Mouse (Mus musculus): ENCODE results near the gene Naaladl1. TPM values are rescaled to one million over a fixed set of nuclear protein-coding genes. Genes with fewer than 3 reads are reported as not detected.

Gene Naaladl1
- total RNA-seq, 2 experiments from 2014 or later, result not detected

- intact Hi-C loops (cut with DNase I), result no loop called here
- DNase-seq (ENCODE audit: low spot score in 2 of 2), result peak; percentile 88 to 92
Measured at GRCm38 (mm10) chr19:6076564-6077393, 28.8 kb upstream of the Naaladl1 start, which contains the start of gene Vps51. TSS of gene Vps51 (minus strand) at chr19:6077231.

DNA sequence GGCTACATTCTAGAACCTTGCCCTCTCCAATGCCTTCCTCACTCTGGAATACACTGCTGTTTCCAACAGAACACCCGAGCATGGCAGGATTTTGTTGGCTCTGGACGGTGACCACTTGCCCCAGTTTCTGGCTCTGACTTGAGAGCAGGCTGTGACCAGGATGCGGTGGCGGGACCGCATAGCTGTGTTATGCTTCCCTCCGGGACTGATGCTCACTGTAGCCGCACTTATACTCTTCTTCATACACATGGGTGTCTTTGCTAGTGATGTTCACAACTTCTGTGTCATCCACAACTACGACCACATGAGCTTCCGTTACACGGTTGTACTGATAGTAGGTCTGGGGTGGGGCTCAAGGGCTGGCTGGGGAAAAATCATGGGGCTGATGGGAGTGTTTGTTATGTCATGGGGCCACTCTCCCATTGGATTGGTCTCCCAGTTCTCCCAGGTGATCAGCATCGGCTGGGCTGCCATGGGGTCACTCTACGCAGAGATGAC, 25.6 kb upstream of the Naaladl1 start, which contains the start of gene Tmem262:
Gene Tmem262, plus strand, starts transcription at position 51 of the 498 bp plus-strand sequence.
- DNase-seq (ENCODE audit: low spot score in 2 of 2), result no peak
- intact Hi-C loops (cut with DNase I), result loop anchor here (10.0 kb wide), 1 partner anchor 255 kb away; the partner anchor contains the start of gene Men1

DNA sequence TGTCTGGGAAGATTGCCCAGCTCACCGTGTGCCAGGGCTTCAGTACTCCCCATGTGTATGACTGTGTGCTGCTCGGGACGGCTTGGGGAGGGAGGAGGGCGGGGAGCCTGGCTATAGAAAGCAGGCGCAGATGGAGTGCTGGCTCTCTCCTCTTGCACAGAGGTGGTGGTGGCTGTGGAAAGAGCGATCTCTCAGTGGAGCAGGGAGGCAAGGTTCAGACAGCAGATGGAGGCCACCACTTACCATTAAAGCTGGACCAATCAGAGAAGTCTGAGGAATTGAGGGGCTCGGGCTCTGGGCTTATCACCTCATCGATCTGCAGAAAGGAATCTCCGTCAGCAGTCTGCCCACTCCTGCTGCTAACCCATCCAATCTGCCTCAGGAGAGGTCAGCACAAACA, 23.4 kb upstream of the Naaladl1 start, which contains the start of gene Gm28374:
Gene Gm28374, minus strand, starts transcription at position 101 of the 400 bp plus-strand sequence.
- intact Hi-C loops (cut with DNase I), result loop anchor here (10.0 kb wide), 1 partner anchor 253 kb away; the partner anchor contains the start of gene Men1
- DNase-seq (ENCODE audit: low spot score in 2 of 2), result no peak

DNA sequence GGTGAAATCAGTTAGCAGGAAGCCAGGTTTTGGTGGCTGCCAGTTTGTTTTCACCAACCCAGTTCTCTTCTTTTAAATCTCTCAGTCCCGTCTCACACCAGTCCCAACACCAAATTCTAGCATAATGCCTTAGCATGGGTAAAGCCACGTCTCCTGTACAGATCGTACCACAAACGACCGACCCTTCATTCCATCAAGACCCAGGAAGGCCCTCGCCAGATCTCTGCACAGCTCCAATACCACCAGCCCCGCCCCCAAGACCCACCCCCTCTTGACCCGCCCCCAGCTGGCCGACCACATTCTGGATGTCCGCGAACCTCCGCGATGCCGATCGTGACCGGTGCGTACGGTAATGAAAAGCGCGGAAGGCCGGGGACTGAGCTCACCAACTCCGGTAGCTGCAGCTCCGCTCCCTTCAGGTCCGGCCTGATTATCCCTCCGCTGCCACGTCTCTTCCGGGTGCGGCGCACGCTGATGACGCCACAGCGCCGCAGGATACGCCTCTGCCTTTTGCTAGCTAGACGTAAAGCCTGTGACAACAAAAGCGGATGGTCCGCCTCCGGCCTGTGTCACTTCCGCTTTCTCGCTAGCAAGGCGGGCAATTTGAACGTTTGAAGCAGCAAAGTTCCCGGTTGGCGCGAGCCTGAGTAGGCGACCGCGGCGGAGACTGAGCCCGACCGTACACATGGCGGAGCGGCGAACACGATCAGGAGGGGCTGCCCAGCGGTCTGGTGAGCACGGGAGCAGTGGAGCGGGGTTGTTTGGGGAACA, 20.9 kb upstream of the Naaladl1 start, which contains the start of the genes Zfpl1 and Cdca5:
Gene Zfpl1, minus strand, starts transcription at position 479 of the 771 bp plus-strand sequence.
Gene Cdca5, plus strand, starts transcription at position 506 of the 771 bp plus-strand sequence.
- intact Hi-C loops (cut with DNase I), result loop anchor here (2.0 to 10.0 kb wide), 2 partner anchors 34 to 250 kb away; partner anchors contain the start of genes Men1 and Sac3d1
- DNase-seq (ENCODE audit: low spot score in 2 of 2), result peak; percentile 98

- DNase-seq (ENCODE audit: low spot score in 2 of 2), result peak in 1 of 2 experiments; percentile 39
- intact Hi-C loops (cut with DNase I), result loop anchor here (2.0 to 10.0 kb wide), 2 partner anchors 33 to 249 kb away; partner anchors contain the start of genes Men1 and Sac3d1
Measured at GRCm38 (mm10) chr19:6085417-6085879, 20.1 kb upstream of the Naaladl1 start.

DNA sequence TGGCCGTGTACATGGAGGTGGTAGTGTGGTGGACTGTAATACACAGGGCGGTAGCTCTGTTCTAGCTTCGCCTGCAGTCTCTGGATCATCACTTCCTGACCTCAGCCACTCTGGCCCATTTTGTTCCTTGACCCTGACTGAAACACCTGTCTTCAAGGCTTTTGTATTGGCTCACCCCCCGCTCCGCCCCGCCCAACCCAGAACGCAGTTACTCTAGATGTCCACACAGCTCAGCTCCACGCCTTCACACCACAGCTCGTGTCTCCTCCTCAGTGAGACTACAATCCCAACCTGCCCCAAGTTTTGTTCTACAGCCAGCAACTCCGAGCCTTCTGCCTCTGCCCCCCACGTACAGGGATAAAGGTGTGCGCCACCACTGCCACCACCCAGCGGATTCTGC, 16.7 kb upstream of the Naaladl1 start:
- no peak for DNase-seq (ENCODE audit: low spot score in 2 of 2)
- intact Hi-C loops (cut with DNase I), result loop anchor here (10.0 kb wide), 1 partner anchor 246 kb away; the partner anchor contains the start of gene Men1

- intact Hi-C loops (cut with DNase I), result no loop called here
- DNase-seq (ENCODE audit: low spot score in 2 of 2), result no peak
Measured at GRCm38 (mm10) chr19:6094119-6094518, 11.5 kb upstream of the Naaladl1 start, which contains the start of gene AC131692.1. TSS of gene AC131692.1 (plus strand) at chr19:6094419.

DNA sequence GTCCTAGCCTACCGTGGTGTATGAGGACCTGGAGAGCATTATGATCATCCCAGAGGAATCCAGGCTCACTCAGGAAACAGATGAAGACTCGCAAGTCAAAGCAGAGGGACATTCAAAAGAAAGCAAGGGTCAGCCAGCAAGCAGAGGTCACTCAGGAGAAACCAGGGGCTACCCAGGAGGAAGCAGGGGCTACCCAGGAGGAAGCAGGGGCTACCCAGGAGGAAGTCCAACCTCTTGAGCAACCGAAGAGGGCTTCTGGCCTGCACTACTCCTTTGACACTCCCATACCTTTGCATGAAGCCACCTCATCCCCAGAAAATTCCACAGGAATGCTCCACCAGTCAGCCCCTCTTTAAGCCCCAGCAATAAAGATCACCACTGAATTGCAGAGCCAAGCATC, 7.7 kb upstream of the Naaladl1 start:
- intact Hi-C loops (cut with DNase I), result no loop called here
- DNase-seq (ENCODE audit: low spot score in 2 of 2), result no peak

DNA sequence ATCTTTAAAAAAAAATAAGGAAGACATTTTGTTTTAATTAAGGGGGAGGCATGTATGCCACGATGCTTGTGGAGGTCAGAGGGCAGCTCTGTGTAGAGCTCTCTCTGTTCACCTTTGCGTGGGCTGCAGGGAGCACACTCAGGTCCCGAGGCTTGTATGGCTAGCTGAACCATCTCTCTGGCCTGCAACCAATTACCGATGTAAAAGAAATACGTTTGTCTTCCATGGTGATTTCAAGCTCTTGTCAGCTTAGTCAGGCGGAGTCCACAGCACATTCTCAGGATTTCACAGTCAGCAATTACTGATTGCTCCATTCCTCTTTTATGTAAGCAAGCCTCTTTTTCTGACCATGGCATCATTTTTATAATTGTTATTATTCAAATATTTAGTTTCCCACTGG, 4.4 kb upstream of the Naaladl1 start:
- no peak for DNase-seq (ENCODE audit: low spot score in 2 of 2)
- intact Hi-C loops (cut with DNase I), result no loop called here

DNA sequence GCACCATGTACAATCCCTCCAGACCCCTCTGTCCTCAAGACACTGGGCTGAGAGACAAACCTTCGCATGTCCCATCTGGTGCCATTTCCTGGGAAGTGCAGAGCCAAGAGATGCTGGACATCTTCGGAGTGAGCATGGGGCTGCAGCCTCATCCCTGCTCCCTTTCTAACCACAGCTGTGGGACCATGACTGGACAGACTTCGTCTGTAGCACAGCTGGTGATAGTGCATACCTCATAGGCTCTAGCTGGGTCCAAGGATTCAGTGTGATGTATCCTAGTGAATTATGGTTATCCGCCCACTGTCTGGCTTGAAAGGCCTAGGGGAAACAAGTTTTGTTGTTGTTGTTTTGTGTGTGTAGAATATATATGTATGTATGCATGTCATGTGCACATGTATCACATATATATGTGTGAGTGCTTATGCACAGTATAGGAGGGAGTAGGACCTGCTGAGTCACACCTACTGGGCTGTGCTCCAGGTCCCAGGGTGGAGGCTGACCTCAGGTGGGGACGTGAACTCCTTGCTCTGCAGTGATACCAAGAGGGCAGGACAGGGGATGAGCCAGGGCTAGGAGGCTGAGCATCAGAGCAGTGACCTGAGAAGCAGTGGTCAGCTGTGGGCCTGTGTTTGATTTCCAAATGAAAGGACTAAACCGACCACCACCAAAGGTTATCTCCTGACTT, 3.3 kb upstream of the Naaladl1 start:
- DNase-seq (ENCODE audit: low spot score in 2 of 2), result no peak
- intact Hi-C loops (cut with DNase I), result no loop called here

DNA sequence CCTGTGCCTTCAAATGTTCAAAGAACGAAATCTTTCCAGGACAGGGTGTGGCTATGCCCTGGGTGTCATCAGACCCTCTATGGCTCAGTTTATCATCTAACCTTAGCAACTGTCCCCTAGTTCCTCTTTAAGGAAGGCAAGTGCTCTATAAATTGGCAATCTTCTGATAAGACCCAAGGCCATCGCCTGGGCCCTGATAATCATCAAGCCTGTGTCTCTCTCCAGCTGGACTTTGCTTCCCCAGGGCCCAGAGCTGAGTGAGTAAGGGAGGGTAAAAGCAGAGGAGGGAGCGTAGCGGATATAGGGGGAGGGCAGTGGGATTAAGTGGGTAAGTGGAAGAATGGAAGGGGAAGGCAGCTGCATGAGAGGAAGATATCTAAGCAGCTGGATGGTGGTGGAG, 1.1 kb upstream of the Naaladl1 start:
- DNase-seq (ENCODE audit: low spot score in 2 of 2), result no peak
- intact Hi-C loops (cut with DNase I), result no loop called here

GRCm38 (mm10) chr19:6113116-6113515, 7.5 kb downstream of the Naaladl1 start:
- no peak for DNase-seq (ENCODE audit: low spot score in 2 of 2)
- intact Hi-C loops (cut with DNase I), result no loop called here

DNA sequence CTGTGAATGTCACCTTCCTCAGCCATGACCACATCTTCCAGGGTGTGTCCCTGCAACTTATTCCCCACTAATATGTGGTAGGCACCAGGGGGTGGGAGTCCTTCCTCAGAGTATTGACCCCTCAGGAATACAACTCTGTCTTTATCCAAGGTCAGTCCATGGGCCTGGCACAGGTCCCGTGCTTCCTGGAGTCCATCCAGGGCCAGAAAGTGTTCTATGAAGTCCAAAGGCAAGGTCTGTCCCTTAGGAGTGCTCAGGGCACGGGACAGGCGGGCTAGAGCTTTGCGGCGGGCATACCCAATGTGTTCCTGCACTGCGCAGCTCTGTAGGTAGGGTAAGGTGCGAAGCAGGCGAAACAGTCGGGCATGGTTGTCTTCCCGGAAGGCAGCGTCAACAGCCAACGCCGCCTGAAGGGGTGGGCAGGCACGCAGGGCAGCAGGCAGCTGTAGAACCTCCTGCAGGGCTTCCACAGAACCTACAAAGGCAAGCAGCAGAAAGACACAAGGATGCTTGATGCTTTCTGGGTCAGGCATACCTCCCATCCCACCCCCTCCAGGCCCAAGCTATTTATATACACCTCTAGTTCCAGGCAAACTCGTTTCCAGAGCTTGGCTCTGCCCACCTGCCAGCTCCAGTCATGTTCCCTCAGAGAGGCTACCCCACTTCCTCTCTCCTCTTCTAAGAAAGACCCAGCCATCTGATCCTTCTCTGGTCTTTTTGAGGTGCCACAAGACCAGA, 10.7 kb downstream of the Naaladl1 start:
- intact Hi-C loops (cut with DNase I), result no loop called here
- peak in 1 of 2 experiments; percentile 48 for DNase-seq (ENCODE audit: low spot score in 2 of 2)

- no peak for DNase-seq (ENCODE audit: low spot score in 2 of 2)
- intact Hi-C loops (cut with DNase I), result no loop called here
Measured at GRCm38 (mm10) chr19:6117346-6117985, 11.9 kb downstream of the Naaladl1 start.

GRCm38 (mm10) chr19:6117986-6118676, 12.5 kb downstream of the Naaladl1 start, which contains the start of gene Sac3d1:
TSS of gene Sac3d1 (minus strand) at chr19:6118650.
- intact Hi-C loops (cut with DNase I), result loop anchor here (2.0 kb wide), 1 partner anchor 33 kb away; the partner anchor contains the start of genes Cdca5 and Zfpl1
- DNase-seq (ENCODE audit: low spot score in 2 of 2), result peak; percentile 91

- no peak for DNase-seq (ENCODE audit: low spot score in 2 of 2)
- intact Hi-C loops (cut with DNase I), result loop anchor here (2.0 kb wide), 1 partner anchor 34 kb away; the partner anchor contains the start of genes Cdca5 and Zfpl1
Measured at GRCm38 (mm10) chr19:6118677-6119185, 13.1 kb downstream of the Naaladl1 start.

Measured in left cerebral cortex, postnatal 14 days (tissue).